Mouse (Mus musculus) gastrocnemius, postnatal 36 days (tissue): Measurements from ENCODE around the gene Hexim2. TPM values are rescaled to one million over a fixed set of nuclear protein-coding genes. Genes with fewer than 3 reads are reported as not detected.

Source experiments
- total RNA-seq, 2 experiments: library from RNA; stranded (reverse); gene quantifications; 2 replicates each; pipeline ENCODE4 v1.2.3; 2021

Gene Hexim2
- total RNA-seq, 2 experiments from 2014 or later = 2.1 to 2.9 TPM

Other genes with a start within 250 kb of the Hexim2 start
- not detected for gene Fam187a, start 247.3 kb upstream of the Hexim2 start, total RNA-seq
- gene Gfap, start 231.5 kb upstream of the Hexim2 start, total RNA-seq = not detected
- under 1 TPM; 0.17 to 0.46 TPM for gene Kif18b, start 207.3 kb upstream of the Hexim2 start, total RNA-seq
- under 1 TPM in 1 of 2 experiments, not detected in 1; 0.17 TPM for gene C1ql1, start 185.7 kb upstream of the Hexim2 start, total RNA-seq
- 10 to 100 TPM; 44.6 to 47.2 TPM for gene Nmt1, start 104.2 kb upstream of the Hexim2 start, total RNA-seq
- 10 to 100 TPM; 16.2 to 19.8 TPM for gene Dcakd, start 104.1 kb upstream of the Hexim2 start, total RNA-seq
- 1 to 10 TPM; 3.8 to 4.0 TPM for gene Plcd3, start 30.8 kb upstream of the Hexim2 start, total RNA-seq
- gene Acbd4, start 30.7 kb upstream of the Hexim2 start, total RNA-seq = 10 to 100 TPM; 26.8 to 31.1 TPM
- 10 to 100 TPM; 14.7 to 17.0 TPM for gene Hexim1, start 16.2 kb upstream of the Hexim2 start, total RNA-seq
- gene Fmnl1, start 38.7 kb downstream of the Hexim2 start, total RNA-seq = 1 to 10 TPM; 3.6 to 5.6 TPM
- gene 1700023F06Rik, start 76.1 kb downstream of the Hexim2 start, total RNA-seq = not detected
- not detected for gene Spata32, start 86.0 kb downstream of the Hexim2 start, total RNA-seq
- gene Map3k14, start 135.0 kb downstream of the Hexim2 start, total RNA-seq = 1 to 10 TPM; 1.9 to 2.6 TPM
- 1 to 10 TPM; 4.6 to 4.8 TPM for gene Arhgap27, start 231.3 kb downstream of the Hexim2 start, total RNA-seq